Mouse (Mus musculus) adrenal gland, postnatal 25 days (tissue): ENCODE measurements around the gene Cd200r3. TPM values are rescaled to one million over a fixed set of nuclear protein-coding genes. Genes with fewer than 3 reads are reported as not detected.

ENCODE experiments used
- DNase-seq: peaks from one replicate; pipeline ENCODE4 v3.0.0; 2021; ENCODE audit warnings: mixed read lengths
- long read RNA-seq: library from polyadenylated mRNA; stranded (forward); transcript quantifications from one replicate; pipeline ENCODE4 v2.0.0, GENCODE M21; 2021
- total RNA-seq: library from RNA; stranded (reverse); gene quantifications from 2 replicates; pipeline ENCODE4 v1.2.3, GENCODE M21; 2021

Cd200r3 gene
- total RNA-seq, result not detected in 2 replicates
- long read RNA-seq, result 0 reads

DNA sequence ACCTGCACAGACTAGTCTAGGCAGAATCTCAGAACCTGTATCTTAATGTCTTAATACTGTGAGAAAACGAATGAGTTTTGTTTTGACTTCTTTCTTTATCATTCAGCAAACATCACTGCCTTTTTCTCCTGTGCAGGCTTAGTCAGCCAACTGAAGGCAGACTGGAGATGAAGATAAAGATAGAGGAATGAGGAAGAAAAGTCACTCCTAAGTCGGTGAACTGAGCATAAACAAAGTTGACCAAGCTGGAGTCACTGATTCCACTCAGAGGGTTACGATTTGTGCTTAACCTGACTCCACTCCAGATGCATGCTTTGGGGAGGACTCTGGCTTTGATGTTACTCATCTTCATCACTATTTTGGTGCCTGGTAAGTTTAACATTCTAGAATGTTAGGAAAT, at the start of gene Cd200r3:
Gene Cd200r3, plus strand, starts transcription at position 211 of the 400 bp plus-strand sequence.
- DNase-seq, result no peak

DNA sequence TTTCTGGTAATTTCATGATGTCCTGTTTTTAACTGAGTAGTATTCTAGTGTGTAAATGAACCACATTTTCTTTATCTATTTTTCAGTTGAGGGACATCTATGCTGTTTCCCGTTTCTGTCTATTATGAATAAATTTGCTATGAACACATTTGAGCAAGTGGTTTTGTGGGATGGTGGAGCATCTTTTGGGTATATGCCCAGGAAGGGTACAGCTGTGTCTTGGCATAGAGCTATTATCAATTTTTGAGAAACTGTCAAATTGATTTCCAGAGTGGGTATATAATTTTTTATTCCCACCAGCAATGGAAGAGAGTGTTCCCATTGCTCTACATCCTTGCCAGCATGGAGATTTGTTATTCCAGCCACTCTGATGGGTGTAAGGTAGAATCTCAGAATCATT, 11.5 kb upstream of the Cd200r3 start:
- DNase-seq, result no peak

DNA sequence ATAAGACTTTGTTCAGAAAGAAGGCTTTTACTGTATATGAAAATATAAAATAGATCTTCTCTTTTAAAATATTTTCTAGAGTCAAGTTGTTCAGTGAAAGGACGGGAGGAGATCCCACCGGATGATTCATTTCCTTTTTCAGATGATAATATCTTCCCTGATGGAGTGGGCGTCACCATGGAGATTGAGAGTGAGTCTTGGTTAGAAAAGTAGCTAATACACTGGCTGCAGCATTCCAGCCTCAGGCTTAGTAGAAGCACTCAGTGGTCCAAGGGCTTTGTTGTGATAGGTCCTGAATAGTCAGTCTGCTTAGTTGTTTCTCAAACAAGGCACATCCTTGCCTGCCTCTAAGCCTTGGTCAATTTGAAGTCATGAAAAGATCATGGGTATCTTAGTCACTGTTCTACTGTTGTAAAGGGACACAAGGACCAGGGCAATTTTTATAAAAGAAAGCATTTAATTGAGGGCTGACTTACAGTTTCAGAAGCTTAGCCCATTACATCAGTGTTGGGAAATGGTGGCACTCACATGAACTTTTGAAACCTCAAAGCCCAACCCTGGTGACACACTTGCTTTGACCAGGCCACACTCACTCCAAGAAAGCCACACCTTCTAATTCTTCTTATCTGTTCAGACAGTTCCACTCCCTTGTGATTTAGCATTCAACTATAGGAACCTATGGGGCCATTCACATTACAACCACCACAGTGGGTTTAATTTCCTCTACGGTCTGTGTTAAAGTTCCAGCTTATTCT, 8.1 kb downstream of the Cd200r3 start:
- DNase-seq, result no peak

DNA sequence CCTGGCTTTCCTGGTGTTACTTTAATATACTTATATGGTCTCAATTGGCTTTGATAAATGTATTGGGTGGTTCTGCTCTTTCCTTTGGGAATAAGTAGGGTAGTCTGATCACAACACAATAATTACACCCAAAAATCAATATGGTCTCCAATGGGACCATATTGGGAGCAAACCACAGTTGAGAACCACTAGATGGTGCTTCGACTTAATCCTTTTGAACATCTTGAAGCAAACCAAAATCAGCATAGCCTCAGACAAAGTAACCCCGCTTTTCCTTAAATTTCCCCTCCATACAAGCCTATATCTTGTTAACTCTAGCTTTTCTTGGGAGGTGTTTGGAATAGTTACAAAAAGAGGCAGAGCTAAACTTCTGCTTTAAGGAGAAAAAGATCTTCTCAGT, 18.8 kb downstream of the Cd200r3 start:
- DNase-seq, result no peak

DNA sequence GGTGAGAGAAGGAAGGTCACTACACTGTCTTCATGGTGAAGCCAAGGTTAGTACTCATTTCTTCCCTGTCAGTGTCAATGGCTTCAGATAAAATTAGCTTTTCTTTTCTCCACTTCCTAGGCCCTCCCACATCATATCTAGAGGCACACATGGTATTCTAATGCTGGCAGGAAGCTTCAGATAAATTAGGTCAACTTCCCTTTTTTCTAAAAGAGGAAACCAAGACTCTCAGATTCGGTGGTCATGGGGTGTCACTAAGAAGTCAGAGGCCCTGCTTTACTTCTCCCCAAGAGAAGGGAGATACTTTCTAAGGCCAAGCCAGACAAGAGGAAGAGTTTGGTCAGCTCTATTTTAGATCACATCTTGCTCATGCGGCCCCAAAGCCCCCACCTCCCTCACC, 19.3 kb downstream of the Cd200r3 start:
- DNase-seq, result no peak

DNA sequence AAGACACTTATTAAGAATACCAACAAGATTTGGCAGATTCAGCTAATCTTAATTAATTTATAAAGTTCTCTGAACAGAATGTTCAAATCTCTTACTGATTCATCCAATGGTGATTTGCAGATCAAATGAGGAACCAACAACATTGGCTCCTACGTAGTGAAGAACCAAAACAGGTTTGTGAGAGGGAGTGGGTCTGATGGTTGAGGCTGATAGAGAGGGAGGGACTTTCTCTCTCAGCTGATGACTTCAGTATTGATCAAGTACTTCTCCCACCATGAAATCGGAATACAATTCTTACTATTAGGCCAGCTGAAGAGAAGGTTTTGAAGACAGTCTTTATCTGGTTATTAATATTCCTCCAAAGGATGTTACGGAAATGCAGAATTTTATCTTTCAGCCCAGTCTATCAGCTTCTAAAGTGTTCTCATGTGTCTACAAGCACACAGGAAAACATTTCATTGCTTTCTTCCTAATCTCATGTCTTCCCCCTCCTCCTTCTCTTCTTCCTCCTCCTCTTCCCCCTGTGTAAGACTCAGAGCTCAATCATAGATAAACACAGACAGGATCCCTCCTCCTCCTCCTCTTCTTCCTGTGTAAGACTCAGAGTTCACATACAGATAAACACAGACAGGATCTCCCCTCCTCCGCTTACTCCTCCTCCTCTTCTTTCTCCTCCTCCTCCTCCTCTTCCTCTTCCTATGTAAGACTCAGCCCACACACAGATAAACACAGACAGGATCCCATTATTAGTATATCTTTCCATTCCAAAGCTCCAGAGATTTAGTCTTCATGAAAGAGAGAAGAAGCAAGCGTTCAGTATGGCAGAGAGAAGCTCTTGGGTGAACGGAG, 21.3 kb downstream of the Cd200r3 start:
- DNase-seq, result no peak

DNA sequence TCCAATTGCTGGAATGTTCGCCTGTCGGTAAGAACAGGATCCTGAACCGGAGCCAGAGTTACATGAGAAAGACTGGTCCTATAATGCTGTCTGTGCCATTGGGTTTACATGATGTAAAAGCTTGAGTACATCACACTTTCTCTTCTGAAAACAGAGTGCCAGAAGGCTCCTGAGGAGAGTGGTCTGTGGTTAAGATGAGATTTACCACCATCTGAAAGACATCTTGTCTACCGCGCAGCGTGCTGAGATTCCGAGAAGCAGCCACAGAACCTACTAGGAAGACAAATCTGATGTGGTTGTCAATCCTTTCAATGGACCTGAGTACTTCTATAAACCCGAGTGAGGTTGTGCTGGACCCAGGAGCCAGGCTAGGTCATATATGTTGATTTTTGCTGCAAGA, 21.9 kb downstream of the Cd200r3 start:
- DNase-seq, result no peak

DNA sequence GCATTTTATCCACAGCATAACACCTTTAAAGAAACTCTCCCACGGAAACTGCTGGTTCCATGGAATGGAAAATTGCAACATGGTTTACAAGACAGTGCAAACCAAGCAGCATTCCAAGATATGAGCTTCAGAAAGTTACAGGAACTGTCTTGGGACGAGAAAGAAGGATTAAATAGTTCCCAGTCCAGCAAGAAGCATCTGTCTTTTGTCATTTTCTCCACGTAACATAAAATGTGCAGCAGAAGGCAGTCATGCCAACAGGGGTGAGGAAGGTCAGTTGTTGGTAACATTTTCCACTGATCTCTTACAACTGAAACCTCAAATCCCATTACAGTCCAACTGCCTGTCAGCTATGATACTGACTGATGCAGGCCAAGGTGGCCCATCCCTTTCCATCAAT, 22.4 kb downstream of the Cd200r3 start:
- no peak for DNase-seq

DNA sequence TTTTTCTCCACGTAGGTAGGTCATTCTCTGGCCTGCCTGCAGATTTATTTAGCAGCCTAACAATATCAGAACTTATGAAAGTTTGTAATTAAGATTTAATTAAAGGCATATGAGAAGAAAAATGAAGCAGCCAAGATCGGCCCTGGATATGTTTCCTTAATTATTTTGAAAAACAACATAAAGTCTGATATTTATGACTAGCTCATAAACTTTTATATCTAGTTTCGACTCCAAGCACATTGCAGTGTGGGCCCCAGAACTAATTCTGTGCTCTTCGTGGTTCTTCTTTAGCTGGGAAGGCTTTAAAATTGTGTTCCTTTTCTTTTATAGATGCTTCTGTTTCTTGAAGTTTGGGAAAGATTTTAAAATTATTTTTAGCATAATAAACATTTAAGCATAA, 23.4 kb downstream of the Cd200r3 start:
- DNase-seq, result no peak

DNA sequence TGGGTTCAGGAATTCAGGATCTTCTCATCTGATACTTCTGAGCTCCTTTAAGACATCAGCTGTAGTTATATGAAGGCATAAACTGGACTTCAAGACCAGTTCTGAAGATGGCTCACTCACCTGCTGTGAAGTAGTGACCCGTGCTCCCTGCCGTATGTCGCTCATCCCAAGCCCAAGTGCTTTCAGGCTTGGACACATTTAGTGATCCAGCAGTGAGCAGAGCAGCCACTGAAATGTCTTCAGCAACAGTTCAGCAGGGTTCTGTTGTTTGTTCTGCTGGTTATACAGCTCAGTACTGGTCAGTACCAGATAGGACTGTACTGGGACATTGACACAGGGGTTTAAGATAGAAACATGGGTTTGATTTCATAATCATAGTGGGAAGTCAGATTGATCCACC, 24.6 kb downstream of the Cd200r3 start:
- no peak for DNase-seq

DNA sequence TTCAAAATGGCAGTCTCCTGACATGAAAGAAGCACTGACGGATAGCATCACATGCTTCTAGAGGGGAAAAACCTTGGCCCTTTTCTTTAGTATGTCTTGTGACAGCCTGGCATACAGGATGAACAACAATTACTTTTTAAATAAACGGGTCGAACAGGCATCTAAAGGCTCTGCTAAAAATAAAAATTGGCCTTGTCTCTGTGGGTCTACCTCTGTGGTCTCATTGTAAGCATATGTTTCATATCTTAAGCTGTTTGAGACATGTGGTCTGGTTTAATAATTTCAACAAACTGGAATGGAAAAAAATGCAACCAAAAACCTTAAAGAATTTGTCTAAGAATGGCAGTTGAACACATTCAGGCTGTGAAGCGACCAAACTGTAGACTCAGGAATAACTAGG, 27.4 kb downstream of the Cd200r3 start:
- DNase-seq, result no peak

DNA sequence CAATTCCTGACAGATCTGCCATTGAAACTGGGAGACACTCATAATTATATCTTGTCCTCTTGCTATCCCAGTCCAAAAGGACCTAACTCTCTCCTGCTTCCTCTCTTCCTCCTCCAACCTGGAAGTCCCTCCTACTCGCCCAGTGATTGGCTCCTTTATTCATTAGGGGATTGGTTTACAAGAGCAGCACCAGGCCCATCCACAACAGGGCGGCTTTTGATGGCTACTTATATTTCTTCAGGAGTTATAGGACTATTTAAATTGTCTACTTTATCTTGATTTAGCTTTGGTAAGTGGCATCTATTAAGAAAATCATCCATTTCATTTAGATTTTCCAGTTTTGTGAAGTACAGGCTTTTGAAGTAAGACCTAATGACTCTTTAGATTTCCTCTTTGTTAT, 30.6 kb downstream of the Cd200r3 start:
- DNase-seq, result no peak

DNA sequence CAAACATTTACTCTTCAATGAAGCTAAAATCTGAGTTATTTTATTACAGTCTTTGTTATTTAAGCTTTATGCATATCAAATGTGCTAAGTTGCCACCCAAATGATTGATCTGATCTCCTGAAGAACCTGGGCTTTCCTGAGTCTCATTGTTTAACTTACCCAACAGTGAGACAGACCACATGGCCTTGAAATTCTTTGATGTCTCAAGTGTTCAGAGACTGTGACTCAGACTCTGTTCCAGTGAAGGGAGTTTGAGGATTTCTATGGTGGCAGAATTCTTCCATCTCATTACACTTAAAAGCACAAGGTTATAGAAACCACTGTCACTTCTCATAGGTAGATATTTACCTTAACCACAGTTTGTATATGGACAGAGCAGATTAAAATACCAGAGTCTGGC, 32.6 kb downstream of the Cd200r3 start:
- no peak for DNase-seq

DNA sequence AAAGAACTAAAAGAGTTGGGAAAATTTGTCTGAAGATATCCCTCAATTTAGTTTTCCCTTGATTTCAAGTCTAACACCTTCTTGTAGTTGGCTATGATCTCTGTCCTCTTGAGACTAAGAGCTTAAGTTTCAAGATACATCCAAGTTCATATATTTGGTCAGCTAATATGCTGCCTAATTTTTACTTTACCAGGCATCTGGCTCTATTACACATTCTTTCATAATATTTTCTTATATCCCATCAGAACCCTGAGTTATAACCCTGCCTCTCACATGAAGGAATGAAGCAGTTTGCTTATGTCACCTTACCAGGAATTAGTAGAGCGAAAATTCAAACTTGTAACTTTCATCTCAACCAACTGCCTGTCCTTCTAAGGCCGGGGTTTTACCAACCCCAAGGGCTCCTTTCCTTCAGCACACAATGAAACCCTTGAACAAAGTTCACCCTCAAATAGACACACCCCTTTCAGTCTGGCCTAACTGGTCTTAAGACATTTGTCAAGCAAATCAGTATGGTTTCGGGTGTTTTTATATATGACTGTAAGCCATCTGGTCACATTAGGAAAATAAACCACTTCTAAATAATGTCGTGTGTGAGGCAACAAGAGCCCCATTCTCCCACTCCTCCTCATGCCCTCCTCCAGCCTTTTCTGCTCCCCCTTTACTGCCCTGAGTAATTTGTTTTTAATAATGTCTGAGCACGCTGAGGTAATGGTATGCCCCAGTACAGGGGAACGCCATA, 33.6 kb downstream of the Cd200r3 start:
- DNase-seq, result no peak

DNA sequence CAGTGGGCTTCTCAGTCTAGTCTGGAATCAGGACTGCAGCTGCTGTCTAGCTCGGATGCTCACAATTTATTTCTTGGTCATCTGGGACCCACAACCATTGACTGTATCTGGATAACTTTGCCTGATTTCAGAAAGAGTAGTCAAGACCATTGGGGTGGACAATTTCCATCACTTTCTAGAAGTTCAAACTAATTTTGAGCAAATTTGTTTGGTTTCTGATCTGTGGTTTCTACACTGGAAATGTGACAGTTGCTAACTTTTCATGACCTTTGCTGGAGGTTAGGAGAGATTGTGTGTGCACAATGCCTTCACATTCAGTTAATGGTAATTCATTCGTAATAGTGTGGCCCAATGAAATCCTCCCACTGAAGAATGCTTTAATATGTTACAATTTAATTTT, 34.7 kb downstream of the Cd200r3 start:
- DNase-seq, result no peak

DNA sequence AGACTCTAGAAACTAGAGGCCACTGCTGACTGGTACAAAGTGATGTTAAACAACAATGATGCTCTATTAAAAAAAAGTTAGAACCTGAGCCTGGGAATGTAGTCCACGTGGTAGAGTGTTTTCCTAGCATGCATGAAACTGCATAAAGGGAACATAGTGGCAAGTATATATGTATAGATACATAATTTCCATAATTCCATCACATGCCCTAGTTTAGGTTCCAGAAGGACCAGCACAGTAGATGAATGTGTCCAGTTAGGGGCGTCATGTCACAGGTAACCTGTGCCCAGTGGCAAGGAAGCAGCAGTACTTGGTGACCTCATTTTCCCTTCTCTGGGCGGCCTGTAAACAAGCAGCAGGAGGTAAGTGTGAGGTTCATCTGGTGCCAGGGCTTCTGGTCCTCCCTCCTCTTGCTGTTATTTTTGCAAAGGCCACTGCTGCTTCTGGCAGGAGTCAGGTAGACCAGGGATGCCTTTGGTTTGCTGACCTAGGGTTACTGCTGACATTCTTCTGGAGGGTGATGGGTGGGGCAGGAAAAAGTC, 35.9 kb downstream of the Cd200r3 start:
- no peak for DNase-seq

DNA sequence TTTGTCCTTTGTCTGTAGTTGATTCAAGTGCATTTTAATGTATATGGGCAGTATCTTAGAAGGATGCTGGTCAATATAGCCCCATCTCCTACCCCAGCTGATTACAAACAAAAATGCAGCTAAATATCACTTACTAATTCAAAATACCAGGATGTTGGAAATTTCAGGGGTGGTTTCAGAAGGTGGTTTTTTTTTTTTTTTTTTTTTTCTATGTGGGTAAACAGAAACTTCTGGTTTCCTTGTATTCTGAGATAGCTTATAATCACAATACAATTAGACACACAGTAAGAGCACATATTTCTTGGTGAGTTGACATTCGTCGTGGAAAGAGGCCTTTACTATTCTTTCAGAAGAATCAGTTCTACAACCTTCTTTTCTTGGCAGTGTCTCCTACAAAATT, 39.5 kb downstream of the Cd200r3 start:
- DNase-seq, result no peak

DNA sequence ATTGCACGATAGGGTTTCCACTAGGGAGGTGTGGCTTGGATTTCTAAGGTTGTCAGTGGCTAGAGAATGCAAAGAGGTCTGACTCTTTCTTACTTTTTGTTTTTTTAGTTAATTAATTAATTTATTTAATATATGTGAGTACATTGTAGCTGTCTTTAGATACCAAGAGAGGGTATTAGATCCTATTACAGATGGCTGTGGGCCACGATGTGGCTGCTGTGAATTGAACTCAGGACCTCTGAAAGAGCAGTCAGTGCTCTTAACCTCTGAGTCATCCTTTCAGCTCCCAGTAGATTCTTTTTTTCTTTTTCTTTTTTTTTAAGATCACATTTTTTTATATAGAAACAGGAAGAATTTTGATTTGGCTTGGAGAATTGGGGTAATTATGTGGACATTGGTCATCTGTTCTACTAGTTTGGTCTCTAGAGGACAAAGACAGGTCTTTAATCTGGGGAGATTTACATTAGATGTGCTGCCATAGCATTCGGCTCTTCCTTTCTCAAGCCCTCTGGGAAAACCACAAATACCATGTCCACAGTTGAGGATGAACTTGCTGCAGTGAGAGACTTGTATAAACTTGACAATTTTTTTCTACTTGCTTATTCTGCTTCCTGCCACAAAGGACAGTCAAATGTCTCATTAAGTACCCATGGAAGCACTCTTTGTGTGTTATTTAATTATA, 40.0 kb downstream of the Cd200r3 start:
- DNase-seq, result no peak

DNA sequence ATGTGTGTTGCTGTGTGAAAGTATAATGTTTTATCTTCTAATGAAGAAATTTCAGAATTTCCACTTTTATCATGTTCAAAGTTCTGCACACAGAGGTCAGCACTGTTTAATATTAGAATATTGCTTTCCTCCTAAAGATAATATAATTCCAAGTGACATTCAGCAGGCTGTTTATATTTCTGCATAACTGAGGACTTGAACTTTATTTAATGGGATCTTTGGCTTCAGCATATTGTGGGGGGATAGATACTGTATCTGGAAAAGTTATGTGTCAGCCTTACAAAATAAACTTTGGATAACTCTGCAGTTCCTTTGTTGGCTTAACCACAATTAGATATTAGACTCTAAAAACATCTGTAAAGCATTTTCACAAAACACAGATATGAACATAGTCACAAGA, 40.6 kb downstream of the Cd200r3 start:
- no peak for DNase-seq

DNA sequence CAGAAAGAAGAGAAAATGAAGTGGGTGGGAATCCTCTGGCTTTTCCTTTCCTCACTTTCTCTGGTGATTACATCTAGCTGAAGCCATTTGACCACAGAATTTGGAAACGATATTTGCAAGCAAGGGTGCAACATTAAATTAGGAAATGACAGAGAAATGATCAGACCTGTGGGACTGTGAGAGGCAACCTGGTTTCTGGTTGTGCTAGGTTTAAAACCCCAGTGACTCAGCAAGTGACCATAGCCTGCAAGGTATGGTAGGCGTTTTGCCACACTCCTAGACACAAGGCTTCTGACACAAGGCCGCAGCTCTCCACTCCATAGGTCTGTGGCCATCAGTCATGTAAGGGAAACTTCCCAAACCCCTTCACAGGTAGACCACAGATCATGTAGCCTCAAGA, 41.4 kb downstream of the Cd200r3 start:
- DNase-seq, result no peak

DNA sequence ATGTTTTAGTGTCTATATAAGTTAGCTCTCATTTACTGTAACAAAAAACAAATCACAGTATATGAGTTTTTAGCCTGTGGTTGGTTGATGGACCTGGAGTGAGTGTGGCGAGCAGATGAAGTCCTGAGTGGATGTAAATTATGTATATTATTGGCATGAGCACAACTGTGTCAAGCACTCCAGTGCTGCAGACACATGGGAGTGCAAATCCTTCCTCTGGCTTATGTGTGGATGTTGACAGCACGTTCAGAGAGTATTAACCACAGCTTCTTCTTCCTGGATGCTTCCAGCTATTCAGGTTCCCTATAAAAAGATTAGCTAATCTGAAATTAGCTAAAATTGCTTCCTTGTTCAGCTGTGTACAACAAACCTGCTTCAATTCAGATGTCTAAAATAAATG, 42.6 kb downstream of the Cd200r3 start:
- DNase-seq, result no peak

DNA sequence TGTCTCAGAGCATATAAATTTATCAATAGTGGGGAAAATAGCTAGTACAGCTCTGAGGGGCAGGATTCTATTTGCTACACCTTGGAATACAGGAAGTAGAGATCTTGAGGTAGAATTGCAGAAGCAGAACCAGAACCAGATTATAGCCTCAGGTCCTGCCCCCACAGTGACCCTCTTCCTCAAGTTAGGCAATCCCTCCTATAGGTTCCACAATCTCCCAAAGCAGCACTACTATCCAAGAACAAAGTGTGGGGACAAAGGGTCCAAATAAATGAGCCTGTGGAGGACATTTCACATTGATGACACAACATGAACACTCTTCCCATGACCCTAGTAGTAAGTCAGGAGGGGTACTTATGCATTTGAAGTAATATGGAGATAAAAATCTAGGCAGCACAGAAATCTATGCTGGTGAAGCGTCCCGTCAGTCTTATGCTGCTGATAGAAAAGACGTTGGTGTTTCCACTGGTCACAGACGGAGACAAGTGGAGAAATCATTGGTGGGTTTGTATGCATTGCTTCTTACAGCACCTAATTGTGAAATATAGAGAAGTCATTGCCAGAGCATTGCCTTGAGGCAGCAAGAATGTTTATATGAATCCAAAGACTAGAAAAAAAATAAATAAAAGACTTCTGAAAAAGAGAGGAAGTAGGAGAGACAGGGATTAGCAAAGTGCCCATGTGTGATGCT, 45.3 kb downstream of the Cd200r3 start:
- no peak for DNase-seq
